Mouse (Mus musculus): ENCODE measurements at regions not wholly inside any gene's neighbourhood (a gene's known extent, or its start where the extent isn't known, plus 50 kb on each side); places are given as distances from the start of the nearest gene placed in this dataset.

DNA sequence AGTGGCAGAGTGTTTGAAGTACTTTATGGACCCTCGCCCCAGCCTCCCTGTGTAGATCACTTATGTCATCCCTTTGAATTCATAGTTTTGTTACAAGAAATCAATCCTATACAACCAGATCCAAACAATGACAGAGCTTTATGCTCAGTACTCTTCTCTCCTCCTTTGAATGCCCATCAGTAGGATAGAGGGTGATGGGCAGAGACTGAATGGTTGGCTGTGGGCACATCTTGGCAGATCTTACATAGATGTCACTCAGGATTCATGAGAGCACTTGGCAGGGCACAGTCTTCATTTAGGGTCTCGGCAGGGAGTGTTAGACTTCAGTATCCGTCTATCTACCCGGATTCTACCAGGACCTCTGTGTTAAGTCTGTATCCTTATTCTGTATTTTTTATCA, 103.6 kb downstream of the Bach1 start:
- no peak for TF ChIP-seq CTCF (IDR thresholded peaks at IDR 0.05; ENCODE audit: low read depth)
- no peak for TF ChIP-seq EP300 (IDR thresholded peaks at IDR 0.05; ENCODE audit: low read depth)
